Mouse (Mus musculus) right cerebral cortex, postnatal 25 days (tissue): Measurements from ENCODE around the gene 1700123O20Rik.

ENCODE experiments used
- DNase-seq: peaks from one replicate; pipeline ENCODE4 v3.0.0; 2022

The 1700123O20Rik gene

DNA sequence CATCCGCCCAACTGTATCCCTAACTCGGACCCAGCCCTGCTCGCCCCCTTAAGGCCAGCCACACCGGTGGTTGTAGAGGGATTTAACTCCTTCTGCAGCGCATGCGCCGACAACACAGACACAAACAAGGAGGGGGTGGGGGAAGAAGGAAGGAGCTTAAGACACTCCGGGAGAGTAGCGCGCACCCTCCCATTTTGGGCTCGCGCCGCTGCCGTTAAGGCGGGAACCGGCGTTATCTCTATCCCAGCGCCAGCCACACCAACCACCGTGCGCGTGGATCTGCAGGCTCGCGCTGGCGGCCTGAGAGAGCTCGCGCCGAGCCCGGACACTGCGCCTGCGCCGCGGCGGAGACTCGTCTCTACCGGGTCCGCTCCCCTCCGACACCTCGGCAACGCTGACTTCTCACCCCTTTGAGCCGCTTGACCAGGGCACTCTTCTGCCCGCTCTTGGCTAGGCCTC lies at the start of gene 1700123O20Rik:
1700123O20Rik (plus strand) TSS at position 154 of the 459 bp plus-strand sequence.
- no peak for DNase-seq

DNA sequence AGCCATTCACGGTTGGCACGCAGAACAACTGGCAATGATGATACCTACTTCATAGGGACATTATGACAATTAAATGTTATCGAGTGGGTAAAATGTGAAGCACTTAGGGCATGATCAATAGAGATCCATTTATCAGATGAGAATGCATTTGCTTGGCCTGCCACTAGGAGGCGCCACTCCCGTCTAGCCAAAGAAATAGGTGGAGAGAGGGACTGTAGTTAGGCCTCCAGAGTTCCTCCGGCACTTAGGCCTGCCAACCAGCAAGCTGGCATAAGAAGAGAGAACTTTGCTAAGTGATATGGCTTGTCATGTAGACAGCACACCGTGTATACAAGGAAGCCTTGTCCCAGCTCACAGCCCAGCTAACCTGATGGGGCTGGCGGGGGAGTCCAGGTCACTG lies 49.1 kb upstream of the 1700123O20Rik start:
- no peak for DNase-seq

DNA sequence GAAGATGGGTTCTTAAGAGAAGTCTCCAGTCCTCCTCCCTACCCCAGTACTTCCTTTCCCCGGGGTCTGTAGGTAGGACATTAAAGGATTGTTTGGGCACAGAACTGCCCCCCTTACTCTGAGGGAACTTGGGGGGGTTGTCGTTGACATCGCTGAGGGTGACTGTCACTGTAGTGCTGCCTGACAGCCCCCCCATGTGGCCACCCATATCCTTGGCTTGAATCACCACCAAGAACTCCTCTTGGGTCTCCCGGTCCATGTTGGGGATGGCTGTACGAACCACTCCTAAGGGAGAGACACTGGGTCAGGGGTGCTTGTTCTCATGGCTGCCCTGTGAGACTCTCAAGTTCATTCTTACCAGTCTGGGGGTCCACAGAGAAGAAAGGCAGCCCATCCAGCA lies 47.8 kb upstream of the 1700123O20Rik start:
- DNase-seq: no peak

DNA sequence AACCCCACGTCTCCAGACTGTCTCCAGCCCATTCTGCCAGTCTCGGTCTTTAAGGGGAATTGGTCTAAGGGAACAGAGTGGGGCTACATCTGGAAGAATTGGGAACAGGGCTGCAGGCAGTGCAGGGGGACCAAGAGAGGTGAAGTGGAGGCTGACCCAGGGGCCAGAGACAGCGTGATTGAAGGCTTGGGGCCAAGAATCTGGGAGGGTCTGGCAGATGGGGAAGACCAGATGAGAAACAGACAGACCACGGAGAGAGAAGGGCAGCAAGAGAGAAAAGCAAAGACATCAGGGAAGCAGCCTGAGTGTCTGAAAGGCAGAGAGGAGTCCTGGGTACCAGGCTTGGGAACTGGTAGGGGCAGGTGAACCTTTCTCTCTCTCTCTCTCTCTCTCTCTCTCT lies 45.9 kb upstream of the 1700123O20Rik start:
- no peak for DNase-seq

DNA sequence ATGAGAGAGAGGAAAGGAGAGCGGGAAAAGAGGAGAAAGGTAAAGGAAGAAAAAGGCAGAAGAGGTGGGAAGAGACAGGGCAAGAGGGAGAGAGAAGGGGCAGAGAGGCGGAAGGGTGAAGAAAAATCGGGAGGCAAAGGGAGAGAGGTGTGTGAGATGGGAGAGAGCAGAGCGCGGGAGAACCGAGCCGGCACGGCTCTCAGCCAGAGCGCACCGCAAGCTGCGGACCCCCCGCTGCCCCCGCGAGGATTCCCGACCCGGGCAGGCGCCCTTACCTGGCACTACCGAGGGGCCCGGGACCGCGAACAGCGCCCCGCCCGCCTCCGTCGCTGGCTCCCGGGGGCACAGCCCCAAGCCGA lies 45.1 kb upstream of the 1700123O20Rik start, which contains the start of gene Gm17606:
Gm17606 (plus strand) TSS at position 7 of the 359 bp plus-strand sequence.
- no peak for DNase-seq

DNA sequence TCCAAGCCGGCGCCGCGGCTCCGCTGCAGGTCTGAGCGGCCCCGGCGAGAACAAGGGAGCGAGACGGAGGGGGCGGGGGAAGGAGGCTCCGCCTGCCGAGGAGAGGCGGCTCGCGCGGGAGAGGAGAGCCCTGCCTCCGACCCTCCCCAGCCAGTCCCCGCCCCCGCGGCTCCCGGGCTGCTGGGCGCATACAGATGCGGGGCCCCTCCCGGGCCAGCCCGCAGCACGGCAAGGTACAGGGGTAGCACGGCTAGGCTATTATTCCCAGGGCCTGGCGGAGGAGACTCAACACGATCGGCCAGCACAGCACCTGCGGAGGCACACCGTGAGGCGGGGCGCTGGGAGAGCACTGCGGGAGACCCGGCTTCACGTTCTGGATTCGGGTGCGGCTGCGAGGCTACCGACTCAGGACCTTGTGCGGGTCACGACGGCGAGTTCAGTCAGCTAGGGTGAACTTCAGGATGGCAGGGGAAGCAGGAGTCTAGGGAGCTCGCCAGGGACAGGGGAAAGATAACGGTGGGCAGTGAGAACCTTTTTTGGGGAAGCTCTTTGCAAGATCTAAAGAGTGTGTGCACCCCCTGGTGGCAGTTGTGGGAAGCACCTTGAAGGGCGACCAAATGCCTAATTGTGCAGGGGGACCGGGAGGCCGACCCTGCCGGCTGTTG lies 44.6 kb upstream of the 1700123O20Rik start, which contains the start of gene Cdh24:
Cdh24 (minus strand) TSS at position 60 of the 665 bp plus-strand sequence.
- peak; percentile 91 for DNase-seq

DNA sequence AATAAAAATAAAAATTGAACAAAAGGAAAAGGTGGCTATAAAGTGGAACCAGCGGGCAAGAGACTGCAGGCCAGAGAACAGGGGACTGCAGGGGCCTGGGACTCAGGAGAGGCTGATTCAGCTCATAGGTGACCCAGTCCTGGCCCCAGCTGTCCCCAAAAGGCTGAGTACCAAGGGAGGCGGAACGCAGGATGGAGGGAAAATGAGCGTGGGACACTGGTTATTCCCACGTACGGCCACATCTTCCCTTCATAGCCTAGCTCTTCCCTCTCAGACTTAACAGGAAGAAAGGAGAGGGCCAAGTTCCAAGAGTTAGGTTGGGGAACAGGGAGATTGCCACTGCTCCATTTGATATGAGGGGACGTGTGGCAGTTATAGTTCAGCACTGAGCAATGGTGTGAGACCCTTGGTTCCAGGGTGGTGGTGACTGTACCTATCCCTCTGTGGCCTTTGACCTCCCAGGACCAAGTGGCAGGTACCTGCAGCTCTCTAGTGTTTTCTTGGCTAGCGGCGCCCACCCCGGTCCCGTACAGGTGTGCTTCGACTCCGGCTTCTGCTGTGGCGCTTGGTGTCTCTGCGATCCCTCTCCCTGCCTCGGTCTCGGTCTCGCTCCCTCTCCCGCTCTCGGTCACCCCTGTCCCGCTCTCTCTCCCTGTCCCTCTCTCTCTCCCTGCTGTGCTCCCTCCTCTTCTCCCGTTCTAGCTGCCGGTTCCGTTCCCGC lies 43.6 kb upstream of the 1700123O20Rik start:
- DNase-seq: no peak

DNA sequence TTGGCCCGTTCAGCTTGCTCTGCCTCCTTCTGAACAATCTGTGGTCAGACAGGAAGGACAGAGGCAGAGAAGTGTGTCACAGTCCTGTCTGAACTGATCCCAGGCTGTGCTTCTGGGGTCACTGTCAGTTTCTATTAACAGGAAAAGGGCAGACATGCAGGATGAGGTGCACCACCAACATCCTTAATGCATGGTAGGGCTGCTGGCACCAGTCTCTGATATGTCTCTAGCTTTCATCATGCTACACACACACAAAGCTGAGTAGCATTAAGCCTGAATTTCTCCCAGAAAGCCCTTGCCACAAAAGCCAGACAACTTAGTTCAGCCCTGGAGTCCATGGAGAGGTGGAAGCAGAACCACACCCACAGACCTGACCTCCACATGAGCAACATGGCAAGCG lies 43.0 kb upstream of the 1700123O20Rik start:
- DNase-seq: no peak

DNA sequence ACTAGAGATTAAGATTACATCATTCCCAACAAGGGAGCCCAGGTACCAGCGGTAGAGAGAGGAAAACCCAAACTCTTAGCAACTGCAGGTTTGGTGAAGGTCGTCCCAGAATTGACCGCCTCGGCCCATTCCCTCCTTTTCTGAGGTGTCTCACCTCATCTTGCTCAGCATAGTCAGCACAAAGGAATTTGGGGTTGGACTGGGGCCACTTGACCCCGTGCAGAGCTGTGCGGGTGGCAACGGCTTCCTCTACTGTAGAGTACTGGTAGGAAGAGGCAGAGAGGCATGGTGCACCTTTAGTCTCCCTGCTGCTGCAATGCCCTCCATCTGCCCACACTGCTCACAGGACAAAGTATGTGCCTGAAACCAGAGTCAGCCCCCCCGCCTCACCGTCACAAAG lies 41.7 kb upstream of the 1700123O20Rik start:
- DNase-seq: no peak

DNA sequence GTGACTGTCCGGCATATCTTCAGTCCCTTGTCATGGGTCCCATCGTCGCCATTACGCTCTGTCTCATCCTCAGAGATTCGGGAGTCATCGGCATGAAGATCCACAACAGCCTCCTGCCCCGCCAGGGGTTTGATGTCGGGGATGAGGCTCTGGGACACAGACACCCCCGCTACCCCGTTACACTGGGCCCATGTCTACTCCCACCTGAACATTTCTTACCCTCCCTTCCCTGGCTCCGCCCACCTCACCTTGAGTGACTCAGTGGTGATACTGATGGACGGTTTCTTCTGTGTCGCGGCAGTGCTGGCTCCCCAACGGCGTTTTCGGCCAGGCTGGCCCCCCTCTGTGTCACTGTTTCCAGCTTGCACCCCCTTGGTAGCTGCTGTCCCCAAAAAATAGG lies 39.6 kb upstream of the 1700123O20Rik start:
- DNase-seq: no peak

DNA sequence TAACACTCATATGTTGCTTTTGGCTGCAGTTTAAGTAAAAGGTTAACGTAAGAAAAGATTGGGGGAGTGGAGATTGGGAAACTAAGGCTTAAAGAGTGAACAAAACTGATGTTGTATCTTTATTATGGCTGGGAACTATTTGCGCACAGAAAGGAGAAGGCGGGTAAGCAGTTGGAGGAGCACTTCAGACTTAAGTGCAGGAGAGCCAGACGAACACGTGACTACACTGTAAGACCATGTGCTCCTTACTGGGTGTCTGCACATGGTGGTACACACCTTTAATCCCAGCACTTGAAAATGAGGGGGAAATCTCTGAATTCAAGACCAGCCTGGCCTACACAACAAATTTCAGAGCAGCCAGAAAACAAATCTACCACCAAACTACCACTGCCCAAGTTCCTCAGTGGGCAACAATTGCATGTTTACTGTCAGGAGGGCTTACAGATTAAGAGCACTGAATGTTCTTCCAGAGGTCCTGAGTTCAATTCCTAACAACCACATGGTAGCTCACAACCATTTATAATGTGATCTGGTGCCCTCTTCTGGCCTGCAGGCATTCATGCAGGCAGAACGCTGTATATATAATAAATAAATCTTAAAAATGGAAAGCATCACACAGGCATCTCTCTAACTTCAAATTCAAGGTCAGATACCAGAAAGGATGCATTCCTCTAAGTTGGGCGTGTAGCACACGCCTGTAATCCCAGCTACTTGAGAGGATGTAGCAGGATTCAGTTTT lies 38.9 kb upstream of the 1700123O20Rik start:
- DNase-seq: no peak

DNA sequence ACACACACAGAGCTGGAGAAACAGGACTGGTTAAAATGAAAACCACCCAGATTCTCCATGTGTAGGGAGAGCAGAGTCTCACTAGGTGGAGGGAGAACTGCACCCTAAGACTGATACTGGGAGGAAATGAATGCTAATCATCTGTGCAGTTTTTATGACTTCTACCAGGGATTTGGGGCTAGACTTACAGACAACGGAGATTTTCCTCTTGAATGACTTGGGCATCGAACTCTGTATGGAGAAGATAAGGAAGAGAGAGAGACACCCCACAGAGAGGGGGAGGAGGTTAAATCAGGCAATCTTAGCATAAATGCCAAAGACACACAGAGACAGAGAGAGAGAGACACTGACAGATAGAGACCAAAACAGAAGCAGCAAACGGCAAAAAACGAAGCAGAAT lies 38.1 kb upstream of the 1700123O20Rik start:
- DNase-seq: no peak

DNA sequence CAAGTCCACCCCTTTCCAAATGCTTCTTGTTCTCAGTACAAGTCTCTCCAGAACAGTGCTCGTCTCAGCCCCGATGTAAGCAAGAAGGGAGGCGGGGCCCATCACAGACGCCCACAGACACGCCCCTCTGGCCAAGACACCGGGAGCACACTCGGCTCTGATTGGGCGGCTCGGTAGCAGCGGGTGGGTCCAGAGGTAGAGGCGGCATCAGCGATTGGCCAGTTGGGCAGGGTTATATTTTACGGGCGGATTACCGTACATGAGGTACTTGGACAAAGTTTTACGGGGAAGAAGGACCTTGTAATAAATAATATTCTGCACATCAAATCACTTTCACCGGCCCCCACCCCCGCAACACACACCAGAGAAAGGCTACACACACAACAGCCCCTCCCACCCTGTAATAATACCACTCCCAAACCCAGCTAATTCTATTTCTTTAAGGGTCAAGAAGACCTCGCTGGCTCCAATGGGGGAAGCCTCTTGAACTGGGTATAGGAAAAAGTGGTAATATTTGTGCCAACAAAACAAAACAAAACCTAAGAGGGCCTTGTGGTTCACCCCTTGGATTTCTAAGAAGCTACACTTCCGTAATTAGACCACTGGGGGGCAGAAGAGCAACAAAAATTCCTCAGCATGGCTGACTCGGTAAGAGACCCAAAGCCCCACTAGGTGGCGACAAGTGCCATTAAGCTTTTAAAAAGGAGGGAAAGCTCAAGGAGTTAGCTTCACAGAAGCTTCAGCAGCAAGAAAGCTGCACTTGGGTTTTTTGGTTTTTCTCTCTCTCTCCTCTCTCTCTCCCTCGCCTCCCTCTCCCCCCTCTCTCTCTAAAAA lies 35.2 kb upstream of the 1700123O20Rik start:
- peak; percentile 71 for DNase-seq

DNA sequence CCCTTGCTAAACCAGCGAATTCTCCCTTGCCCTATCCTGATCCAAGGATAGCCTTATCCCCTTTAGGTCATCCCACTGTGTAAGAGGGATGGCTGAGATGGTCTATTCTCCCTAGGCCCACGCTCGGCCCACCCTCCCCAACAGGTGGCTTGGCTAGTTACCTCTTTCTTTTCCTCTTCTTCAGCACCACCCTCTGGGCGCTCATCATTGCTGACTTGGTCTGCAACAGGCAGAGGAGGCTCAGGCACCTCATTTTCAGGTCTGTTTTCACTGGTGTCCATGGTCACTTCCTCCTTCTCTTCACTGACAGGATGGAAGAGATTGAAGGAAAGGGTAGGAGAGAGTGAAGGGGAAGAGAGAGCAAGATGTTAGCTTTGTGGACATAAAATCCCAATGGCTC lies 34.5 kb upstream of the 1700123O20Rik start:
- DNase-seq: no peak

DNA sequence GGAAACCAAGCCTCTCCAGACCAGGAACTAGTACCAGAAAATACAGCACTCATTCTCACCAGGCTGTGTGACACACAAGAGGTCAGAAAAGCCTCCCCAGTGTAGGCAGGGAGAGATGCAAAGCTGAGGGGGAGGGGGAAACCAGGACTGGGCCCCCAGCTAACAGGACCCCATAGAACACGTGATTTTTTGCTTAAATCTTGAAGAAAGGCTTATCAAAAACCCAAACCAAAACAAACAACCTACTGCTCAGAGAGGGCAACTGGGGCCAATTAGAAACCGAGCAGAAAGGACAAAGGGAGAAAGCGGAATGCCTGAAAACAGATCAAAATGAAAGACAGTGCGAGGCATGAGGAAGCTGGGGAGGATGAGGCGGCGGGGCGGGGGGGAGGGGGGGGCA lies 33.2 kb upstream of the 1700123O20Rik start:
- DNase-seq: no peak

DNA sequence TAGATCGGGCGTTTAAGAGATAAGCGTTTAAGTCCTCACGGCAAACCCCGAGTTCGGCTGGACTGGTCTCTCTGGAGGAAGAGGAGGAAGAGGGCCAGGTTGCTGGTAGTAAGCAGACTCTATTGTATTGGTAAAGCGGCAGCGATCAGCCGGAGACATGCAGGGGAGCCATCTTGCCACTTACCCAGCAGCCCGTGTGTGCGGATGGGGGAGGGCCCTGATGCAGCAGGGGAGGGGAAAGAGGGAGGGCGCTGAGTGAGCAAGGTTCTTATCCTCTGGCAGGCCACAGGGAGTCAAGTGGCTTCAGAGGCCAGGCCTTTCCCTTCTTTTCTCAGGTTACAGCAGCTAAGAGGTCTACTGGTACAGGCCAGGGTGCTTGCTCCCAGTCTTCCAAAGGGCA lies 32.5 kb upstream of the 1700123O20Rik start:
- peak; percentile 84 for DNase-seq

DNA sequence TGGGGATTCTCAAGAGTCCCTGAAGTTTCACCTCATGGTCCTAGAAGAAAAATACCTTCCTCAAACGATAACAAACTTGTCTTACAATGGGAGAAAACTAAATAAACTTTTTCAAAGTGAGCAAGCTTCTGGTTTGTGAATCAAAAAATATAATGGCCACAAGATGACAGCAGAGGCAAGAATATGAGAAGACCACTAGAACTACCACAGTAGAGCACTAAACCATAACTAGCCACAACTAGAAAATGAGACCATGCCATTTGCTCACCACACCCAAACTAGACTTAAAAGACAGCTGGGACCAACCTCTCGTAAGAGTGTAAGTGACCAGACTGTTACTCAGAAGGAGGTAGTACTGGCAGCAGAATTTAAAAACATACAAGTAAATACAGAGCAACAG lies 26.0 kb upstream of the 1700123O20Rik start:
- DNase-seq: no peak

DNA sequence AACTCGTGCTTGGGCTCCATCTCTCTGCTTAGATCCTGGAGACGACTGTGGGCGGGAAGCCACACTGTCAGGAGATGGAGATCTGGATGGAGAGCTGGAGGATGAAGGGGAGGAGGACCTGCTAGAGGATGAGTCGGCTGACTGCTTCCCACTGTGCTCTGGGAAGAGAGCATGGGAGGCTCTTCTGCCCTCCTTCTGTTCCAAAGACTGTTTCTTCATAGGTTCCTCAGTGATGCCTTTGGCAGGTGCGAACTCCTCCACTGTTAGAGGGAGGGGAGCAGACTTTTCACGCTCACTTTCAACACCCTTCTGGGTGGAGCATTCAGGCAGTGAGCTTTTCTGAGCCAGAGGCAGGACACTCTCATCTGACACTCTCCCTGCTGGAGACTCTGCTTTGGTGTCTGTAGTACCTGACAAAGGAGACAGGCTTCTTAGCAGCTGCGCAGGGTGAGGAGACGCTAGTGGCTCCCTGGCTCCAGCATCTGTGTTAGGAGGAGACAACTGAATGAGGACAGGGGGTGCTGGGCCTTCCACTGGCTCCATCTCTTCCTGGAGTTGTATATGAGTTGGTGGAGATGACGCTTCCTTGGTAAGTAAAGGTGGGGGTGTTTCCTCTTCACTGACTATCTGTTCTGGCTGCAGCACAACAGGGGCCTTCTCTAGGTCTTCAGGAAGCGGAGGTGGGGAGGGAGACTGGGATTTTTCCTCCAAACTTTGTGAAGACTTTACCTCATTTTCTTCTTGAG lies 21.4 kb upstream of the 1700123O20Rik start:
- DNase-seq: peak; percentile 51

DNA sequence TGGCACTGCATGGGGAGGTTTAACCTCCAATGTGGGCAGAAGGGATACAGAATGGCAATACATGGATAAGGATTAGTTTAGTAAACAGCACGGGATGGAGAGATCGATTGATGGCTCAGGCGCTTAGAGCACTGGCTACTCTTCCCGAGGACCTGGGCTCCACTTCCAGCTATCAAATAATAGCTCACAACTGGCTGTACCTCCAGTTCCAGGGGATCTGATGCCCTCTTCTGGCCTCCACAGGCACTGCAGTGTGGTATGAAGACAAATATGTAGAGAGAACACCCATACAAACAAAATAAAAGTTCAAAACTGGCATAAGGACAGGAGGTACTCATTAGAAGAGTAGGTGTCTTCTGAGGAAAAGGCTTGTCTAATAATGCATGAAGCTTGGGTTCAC lies 16.6 kb upstream of the 1700123O20Rik start:
- no peak for DNase-seq

DNA sequence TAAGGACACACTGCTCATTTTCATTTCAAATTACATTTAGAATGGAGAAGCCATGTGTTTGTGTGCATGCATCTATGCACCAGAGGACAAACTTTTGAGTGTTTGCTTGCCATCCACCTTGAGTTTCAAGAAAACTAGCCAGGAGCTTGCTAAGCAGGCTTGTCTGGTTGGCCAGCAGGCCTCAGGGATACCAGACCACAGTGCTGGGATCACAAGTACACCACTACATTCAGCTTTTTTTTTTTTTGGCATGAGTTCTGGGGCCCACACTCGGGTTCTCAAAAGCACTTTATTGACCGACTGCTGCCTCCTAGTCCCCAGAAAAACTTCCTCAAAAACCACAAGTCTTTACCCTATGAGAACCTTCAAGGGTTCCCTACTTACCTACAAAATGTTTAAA lies 11.7 kb upstream of the 1700123O20Rik start:
- no peak for DNase-seq

DNA sequence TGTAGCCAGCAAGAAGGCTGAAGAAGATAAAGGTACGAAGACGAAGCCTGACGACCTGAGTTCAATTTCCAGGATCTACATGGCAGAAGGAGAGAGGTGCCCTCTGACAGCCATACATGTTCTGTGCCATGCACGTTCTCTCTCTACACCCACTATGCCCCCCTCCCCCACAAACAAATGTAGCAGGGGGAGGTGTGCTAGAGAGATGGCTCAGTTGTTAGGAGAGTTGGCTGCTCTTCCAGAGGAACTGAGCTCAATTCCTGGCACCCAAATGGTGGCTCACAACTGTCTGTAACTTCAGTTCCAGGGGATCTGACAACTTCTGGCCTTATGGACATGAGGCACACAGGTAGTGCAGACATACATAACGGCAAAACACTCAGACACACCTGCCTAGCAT lies 9.7 kb upstream of the 1700123O20Rik start:
- no peak for DNase-seq

DNA sequence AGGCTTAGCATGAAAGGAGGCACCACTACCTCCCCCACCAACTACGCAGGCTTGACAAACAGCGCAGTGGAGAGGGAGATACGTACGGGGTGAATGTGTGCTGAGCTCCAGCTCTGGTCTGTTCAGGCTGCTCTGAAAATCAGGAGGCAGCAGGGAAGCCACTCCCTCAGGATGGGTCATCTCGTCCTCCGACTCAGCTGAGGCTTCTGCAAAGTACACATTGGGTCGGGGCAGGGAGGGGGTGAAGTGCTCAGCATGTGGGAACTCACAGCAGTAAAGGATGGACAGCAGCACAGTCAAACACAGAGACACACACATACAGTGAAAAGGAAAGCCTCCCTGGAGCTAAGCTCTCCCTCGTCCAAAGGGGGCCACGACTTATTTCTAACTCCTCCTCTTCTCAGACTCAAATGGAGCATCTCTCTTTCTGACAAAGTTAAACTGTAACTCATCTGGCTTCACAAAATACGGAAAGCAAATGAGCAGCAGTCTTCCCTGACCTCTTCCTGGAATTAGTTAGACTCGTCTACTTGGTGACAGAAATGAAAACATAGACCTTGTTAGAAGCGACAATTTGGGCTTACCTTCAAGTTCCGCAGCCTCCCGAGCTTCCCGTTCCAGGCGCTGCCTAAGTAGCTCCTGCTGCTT lies 7.2 kb upstream of the 1700123O20Rik start:
- no peak for DNase-seq
